Mouse (Mus musculus) forebrain, embryonic 15.5 days (tissue): ENCODE data around the gene Limd1. TPM values are rescaled to one million over a fixed set of nuclear protein-coding genes. Genes with fewer than 3 reads are reported as not detected.
A peak's percentile ranks its signal among the peaks of the same experiment; 100 is the strongest.

ENCODE experiments used
- ATAC-seq: fragments of 200-750 bp; cut with Nextera tagmentation; replicated peaks from 2 replicates; pipeline ENCODE4 v1.8.0; 2017; ENCODE audit warnings: mild to moderate bottlenecking, moderate TSS enrichment, moderate library complexity
- H3K27ac ChIP-seq: fragments of 300-500 bp; sonication (generic); replicated peaks from 2 replicates; pipeline ENCODE4 v1.5.1; 2015; ENCODE audit warnings: mild to moderate bottlenecking, inconsistent platforms
- H3K27me3 ChIP-seq: fragments of 300-500 bp; sonication (generic); 2 replicates; pipeline ENCODE4 v1.6.1; 2015; ENCODE audit warnings: inconsistent platforms
- H3K36me3 ChIP-seq: fragments of 300-500 bp; sonication (generic); 2 replicates; pipeline ENCODE4 v1.6.1; 2015; ENCODE audit warnings: mild to moderate bottlenecking, inconsistent platforms
- H3K4me1 ChIP-seq: fragments of 300-500 bp; sonication (generic); 2 replicates; pipeline ENCODE4 v1.6.1; 2015; ENCODE audit warnings: inconsistent platforms
- H3K4me2 ChIP-seq: fragments of 300-500 bp; sonication (generic); replicated peaks from 2 replicates; pipeline ENCODE4 v1.6.1; 2015; ENCODE audit warnings: mild to moderate bottlenecking, inconsistent platforms
- H3K4me3 ChIP-seq: fragments of 300-500 bp; sonication (generic); 2 replicates; pipeline ENCODE4 v1.5.1; 2015; ENCODE audit warnings: mild to moderate bottlenecking, inconsistent platforms
- H3K9ac ChIP-seq: fragments of 300-500 bp; sonication (generic); replicated peaks from 2 replicates; pipeline ENCODE4 v1.6.1; 2015; ENCODE audit warnings: mild to moderate bottlenecking, inconsistent platforms
- H3K9me3 ChIP-seq: fragments of 300-500 bp; sonication (generic); 2 replicates; pipeline ENCODE4 v1.6.1; 2016; ENCODE audit warnings: inconsistent platforms
- WGBS: fragments of 180-500 bp; shearing (Covaris S2); methylation state at CpG from one replicate; pipeline ENCODE4 v1.1.7; 2015; ENCODE audit warnings: mixed read lengths; 5-methylcytosine and 5-hydroxymethylcytosine counted together
- polyA plus RNA-seq: library from polyadenylated mRNA; unstranded; fragments of >200 nt; fragmentation: Nextera tagmentation; extraction: Ambion mirVana; gene quantifications from 2 replicates; pipeline ENCODE4 v1.2.1, GENCODE M21; 2015

The Limd1 gene
- polyA plus RNA-seq, 1 experiment from 2014 or later, result 18.0 TPM

GRCm38 (mm10) chr9:123467141-123467620, 11.3 kb upstream of the Limd1 start:
- no peaks in the 10 kb centered on the region for H3K27me3 ChIP-seq
- no peak overlapping the region for H3K27ac ChIP-seq
- H3K4me1 ChIP-seq, result peaks cover 6% of the 10 kb centered on the region
- H3K36me3 ChIP-seq, result no peaks in the 10 kb centered on the region
- H3K9ac ChIP-seq, result no peak overlapping the region
- no peak overlapping the region for H3K4me3 ChIP-seq
- 36% methylated on average over 4 of the region's 4 CpGs for whole genome bisulfite sequencing
- H3K9me3 ChIP-seq, result no peaks in the 10 kb centered on the region
- peak; percentile 75; the same call in 1 of the 2 replicates for ATAC-seq
- H3K4me2 ChIP-seq, result no peak overlapping the region

- H3K4me3 ChIP-seq, result no peak overlapping the region
- no peak overlapping the region for H3K4me2 ChIP-seq
- H3K9ac ChIP-seq, result no peak overlapping the region
- no peaks in the 10 kb centered on the region for H3K9me3 ChIP-seq
- 74% methylated on average over 5 of the region's 5 CpGs for WGBS
- H3K27ac ChIP-seq, result no peak overlapping the region
- H3K4me1 ChIP-seq, result peaks cover 6% of the 10 kb centered on the region
- ATAC-seq, result no peak
- H3K27me3 ChIP-seq, result no peaks in the 10 kb centered on the region
- no peaks in the 10 kb centered on the region for H3K36me3 ChIP-seq
Observed at GRCm38 (mm10) chr9:123468406-123469085, 10.0 kb upstream of the Limd1 start.

- Histone ChIP-seq H3K36me3 (no peaks in the 10 kb centered on the region), H3K4me1 (peaks cover 6% of the 10 kb centered on the region), H3K4me2 (no peak overlapping the region), H3K9me3 (no peaks in the 10 kb centered on the region), H3K27me3 (no peaks in the 10 kb centered on the region), H3K4me3 (no peak overlapping the region), H3K27ac (no peak overlapping the region), H3K9ac (no peak overlapping the region)
- ATAC-seq, result no peak
Observed at GRCm38 (mm10) chr9:123469087-123469486, 9.4 kb upstream of the Limd1 start.

GRCm38 (mm10) chr9:123473377-123473776, 5.1 kb upstream of the Limd1 start:
- H3K9me3 ChIP-seq, result no peaks in the 10 kb centered on the region
- H3K4me3 ChIP-seq, result no peak overlapping the region
- no peak overlapping the region for H3K9ac ChIP-seq
- no peak overlapping the region for H3K27ac ChIP-seq
- H3K27me3 ChIP-seq, result no peaks in the 10 kb centered on the region
- H3K4me1 ChIP-seq, result 0 out of 2 replicates have a peak, but pooled peaks cover 3% of the 10 kb centered on the region
- H3K36me3 ChIP-seq, result no peaks in the 10 kb centered on the region
- no peak for ATAC-seq
- H3K4me2 ChIP-seq, result no peak overlapping the region

- Histone ChIP-seq H3K27ac (no peak overlapping the region), H3K4me1 (peaks cover 23% of the 10 kb centered on the region), H3K4me2 (no peak overlapping the region), H3K9me3 (no peaks in the 10 kb centered on the region), H3K4me3 (no peak overlapping the region), H3K9ac (no peak overlapping the region), H3K36me3 (no peaks in the 10 kb centered on the region), H3K27me3 (no peaks in the 10 kb centered on the region)
- 79% methylated on average over 1 of the region's 1 CpGs for WGBS
- no peak for ATAC-seq
Observed at GRCm38 (mm10) chr9:123475569-123475968, 2.9 kb upstream of the Limd1 start.

GRCm38 (mm10) chr9:123478031-123478585, 398 bp upstream of the Limd1 start:
- Histone ChIP-seq H3K9ac (0 out of 2 replicates have a peak overlapping the region, but pooled peaks have one; percentile 2), H3K27me3 (no peaks in the 10 kb centered on the region), H3K4me3 (peak overlapping the region; percentile 75), H3K4me1 (peaks cover 29% of the 10 kb centered on the region), H3K36me3 (no peaks in the 10 kb centered on the region), H3K4me2 (peak overlapping the region; percentile 61), H3K9me3 (no peaks in the 10 kb centered on the region), H3K27ac (no peak overlapping the region)
- WGBS, result 3% methylated on average over 24 of the region's 29 CpGs
- peak; percentile 79 for ATAC-seq

GRCm38 (mm10) chr9:123479196-123479669, 727 bp downstream of the Limd1 start:
- ATAC-seq, result peak; percentile 27; the same call in 1 of the 2 replicates

GRCm38 (mm10) chr9:123479876-123480252, 1.4 kb downstream of the Limd1 start:
- no peaks in the 10 kb centered on the region for H3K27me3 ChIP-seq
- no peak overlapping the region for H3K27ac ChIP-seq
- peak overlapping the region; percentile 59; the same call in 1 of the 2 replicates for H3K9ac ChIP-seq
- H3K4me2 ChIP-seq, result peak overlapping the region; percentile 61
- H3K4me1 ChIP-seq, result peaks cover 29% of the 10 kb centered on the region
- no peaks in the 10 kb centered on the region for H3K9me3 ChIP-seq
- ATAC-seq, result no peak
- H3K36me3 ChIP-seq, result no peaks in the 10 kb centered on the region
- peak overlapping the region; percentile 75 for H3K4me3 ChIP-seq
- 88% methylated on average over 8 of the region's 8 CpGs for WGBS

More at GRCm38 (mm10) chr9:123479196-123479669, 727 bp downstream of the Limd1 start:
- Histone ChIP-seq H3K27me3 (no peaks in the 10 kb centered on the region), H3K9ac (peak overlapping the region; percentile 59), H3K36me3 (no peaks in the 10 kb centered on the region), H3K27ac (0 out of 2 replicates have a peak overlapping the region, but pooled peaks have one; percentile 21), H3K4me2 (peak overlapping the region; percentile 61), H3K4me1 (peaks cover 29% of the 10 kb centered on the region), H3K4me3 (peak overlapping the region; percentile 75), H3K9me3 (no peaks in the 10 kb centered on the region)
- WGBS, result 14% methylated on average over 17 of the region's 17 CpGs

GRCm38 (mm10) chr9:123480253-123480921, 1.9 kb downstream of the Limd1 start:
- H3K27ac ChIP-seq, result no peak overlapping the region
- peak overlapping the region; percentile 61 for H3K4me2 ChIP-seq
- no peak for ATAC-seq
- no peak overlapping the region for H3K9ac ChIP-seq
- peak overlapping the region; percentile 75 for H3K4me3 ChIP-seq
- WGBS, result 80% methylated on average over 18 of the region's 18 CpGs
- no peaks in the 10 kb centered on the region for H3K27me3 ChIP-seq
- peaks cover 29% of the 10 kb centered on the region for H3K4me1 ChIP-seq
- no peaks in the 10 kb centered on the region for H3K9me3 ChIP-seq
- H3K36me3 ChIP-seq, result no peaks in the 10 kb centered on the region

- Histone ChIP-seq H3K4me3 (no peak overlapping the region; the same call in 1 of the 2 replicates), H3K27me3 (no peaks in the 10 kb centered on the region), H3K4me2 (peak overlapping the region; percentile 61), H3K9me3 (no peaks in the 10 kb centered on the region), H3K4me1 (peaks cover 29% of the 10 kb centered on the region), H3K36me3 (no peaks in the 10 kb centered on the region), H3K27ac (no peak overlapping the region), H3K9ac (no peak overlapping the region)
- 71% methylated on average over 7 of the region's 7 CpGs for WGBS
- ATAC-seq, result no peak
Observed at GRCm38 (mm10) chr9:123481136-123481535, 2.6 kb downstream of the Limd1 start.

GRCm38 (mm10) chr9:123483598-123483997, 5.1 kb downstream of the Limd1 start:
- Histone ChIP-seq H3K9me3 (no peaks in the 10 kb centered on the region), H3K4me2 (no peak overlapping the region), H3K9ac (no peak overlapping the region), H3K36me3 (no peaks in the 10 kb centered on the region), H3K4me1 (peaks cover 26% of the 10 kb centered on the region), H3K27ac (no peak overlapping the region), H3K27me3 (no peaks in the 10 kb centered on the region), H3K4me3 (no peak overlapping the region)
- ATAC-seq, result no peak
- WGBS, result 96% methylated on average over 1 of the region's 1 CpGs

GRCm38 (mm10) chr9:123484830-123485229, 6.3 kb downstream of the Limd1 start:
- peaks cover 14% of the 10 kb centered on the region for H3K4me1 ChIP-seq
- no peak overlapping the region for H3K9ac ChIP-seq
- H3K27me3 ChIP-seq, result no peaks in the 10 kb centered on the region
- H3K4me2 ChIP-seq, result no peak overlapping the region
- 91% methylated on average over 3 of the region's 3 CpGs for WGBS
- no peak overlapping the region for H3K27ac ChIP-seq
- H3K4me3 ChIP-seq, result no peak overlapping the region
- H3K36me3 ChIP-seq, result no peaks in the 10 kb centered on the region
- no peak for ATAC-seq
- no peaks in the 10 kb centered on the region for H3K9me3 ChIP-seq
